Mouse (Mus musculus): ENCODE measurements at regions not wholly inside any gene's neighbourhood (a gene's known extent, or its start where the extent isn't known, plus 50 kb on each side); places are given as distances from the start of the nearest gene placed in this dataset.
"Not testable (repeated sequence)": the region's sequence is repeated elsewhere in the genome, so short reads cannot be mapped to it uniquely, and the experiment has no call there.

- no peaks in the 10 kb centered on the region for H3K27me3 ChIP-seq (ENCODE audit: insufficient read depth, low read length)
- H3K9me3 ChIP-seq (ENCODE audit: low read length), result no peaks in the 10 kb centered on the region
- no peaks in the 10 kb centered on the region for H3K36me3 ChIP-seq (ENCODE audit: insufficient read depth)
- no peak for TF ChIP-seq CTCF (IDR thresholded peaks at IDR 0.05; ENCODE audit: low read depth)
- ATAC-seq, result no peak
- H3K4me3 ChIP-seq (ENCODE audit: low read depth, low read length), result no peak overlapping the region
- no peak overlapping the region for H3K9ac ChIP-seq
- H3K4me2 ChIP-seq (ENCODE audit: low read depth), result no peak overlapping the region
- H3K4me1 ChIP-seq (ENCODE audit: insufficient read depth), result no peaks in the 10 kb centered on the region
- WGBS, result 90% methylated on average over 2 of the region's 2 CpGs
- no peak for DNase-seq
- H3K27ac ChIP-seq (ENCODE audit: low read depth, low read length), result no peak overlapping the region
These were observed 93.7 kb upstream of the Plcl2 start for GRCm38 (mm10) chr17:50415331-50416005.

GRCm38 (mm10) chr17:50416119-50416518 lies 93.1 kb upstream of the Plcl2 start:
- H3K27me3 ChIP-seq (ENCODE audit: insufficient read depth, low read length), result no peaks in the 10 kb centered on the region
- H3K36me3 ChIP-seq (ENCODE audit: insufficient read depth), result no peaks in the 10 kb centered on the region
- no peak for DNase-seq
- no peaks in the 10 kb centered on the region for H3K9me3 ChIP-seq (ENCODE audit: low read length)
- no peak overlapping the region for H3K4me3 ChIP-seq (ENCODE audit: low read depth, low read length)
- TF ChIP-seq CTCF (IDR thresholded peaks at IDR 0.05; ENCODE audit: low read depth), result no peak
- H3K27ac ChIP-seq (ENCODE audit: low read depth, low read length), result no peak overlapping the region
- no peak overlapping the region for H3K4me2 ChIP-seq (ENCODE audit: low read depth)
- H3K9ac ChIP-seq, result no peak overlapping the region
- WGBS, result 68% methylated on average over 1 of the region's 1 CpGs
- no peaks in the 10 kb centered on the region for H3K4me1 ChIP-seq (ENCODE audit: insufficient read depth)
- no peak for ATAC-seq

GRCm38 (mm10) chr17:50416538-50417113 lies 92.6 kb upstream of the Plcl2 start:
- DNase-seq, result no peak
- WGBS, result 44% methylated on average over 3 of the region's 3 CpGs

GRCm38 (mm10) chr17:50418863-50419383 lies 90.3 kb upstream of the Plcl2 start:
- Histone ChIP-seq H3K27me3 (ENCODE audit: insufficient read depth, low read length) (no peaks in the 10 kb centered on the region), H3K4me2 (ENCODE audit: low read depth) (no peak overlapping the region), H3K27ac (ENCODE audit: low read depth, low read length) (no peak overlapping the region), H3K4me1 (ENCODE audit: insufficient read depth) (no peaks in the 10 kb centered on the region), H3K4me3 (ENCODE audit: low read depth, low read length) (no peak overlapping the region), H3K36me3 (ENCODE audit: insufficient read depth) (no peaks in the 10 kb centered on the region), H3K9me3 (ENCODE audit: low read length) (no peaks in the 10 kb centered on the region), H3K9ac (no peak overlapping the region)
- DNase-seq (peak; percentile 39), ATAC-seq (no peak)
- 77% methylated on average over 3 of the region's 3 CpGs for WGBS
- TF ChIP-seq CTCF (IDR thresholded peaks at IDR 0.05; ENCODE audit: low read depth), result peak; percentile 52

More at GRCm38 (mm10) chr17:50416538-50417113, 92.6 kb upstream of the Plcl2 start:
- no peak for ATAC-seq
- no peak overlapping the region for H3K4me3 ChIP-seq (ENCODE audit: low read depth, low read length)
- H3K9ac ChIP-seq, result no peak overlapping the region
- no peaks in the 10 kb centered on the region for H3K9me3 ChIP-seq (ENCODE audit: low read length)
- no peaks in the 10 kb centered on the region for H3K4me1 ChIP-seq (ENCODE audit: insufficient read depth)
- no peak overlapping the region for H3K4me2 ChIP-seq (ENCODE audit: low read depth)
- no peak overlapping the region for H3K27ac ChIP-seq (ENCODE audit: low read depth, low read length)
- TF ChIP-seq CTCF (IDR thresholded peaks at IDR 0.05; ENCODE audit: low read depth), result no peak
- no peaks in the 10 kb centered on the region for H3K36me3 ChIP-seq (ENCODE audit: insufficient read depth)
- H3K27me3 ChIP-seq (ENCODE audit: insufficient read depth, low read length), result no peaks in the 10 kb centered on the region

- H3K27me3 ChIP-seq (ENCODE audit: insufficient read depth, low read length); H3K4me3 ChIP-seq (ENCODE audit: low read depth, low read length); H3K27ac ChIP-seq (ENCODE audit: low read depth, low read length); H3K4me1 ChIP-seq (ENCODE audit: insufficient read depth); ATAC-seq; DNase-seq; H3K36me3 ChIP-seq (ENCODE audit: insufficient read depth); H3K4me2 ChIP-seq (ENCODE audit: low read depth); H3K9ac ChIP-seq; H3K9me3 ChIP-seq (ENCODE audit: low read length): not testable (repeated sequence)
These were observed 89.7 kb upstream of the Plcl2 start for GRCm38 (mm10) chr17:50419551-50419950.

GRCm38 (mm10) chr17:50419966-50420365 lies 89.2 kb upstream of the Plcl2 start:
- no peaks in the 10 kb centered on the region for H3K4me1 ChIP-seq (ENCODE audit: insufficient read depth)
- no peak overlapping the region for H3K9ac ChIP-seq
- no peak for TF ChIP-seq CTCF (IDR thresholded peaks at IDR 0.05; ENCODE audit: low read depth)
- no peak overlapping the region for H3K27ac ChIP-seq (ENCODE audit: low read depth, low read length)
- no peaks in the 10 kb centered on the region for H3K9me3 ChIP-seq (ENCODE audit: low read length)
- H3K27me3 ChIP-seq (ENCODE audit: insufficient read depth, low read length), result no peaks in the 10 kb centered on the region
- ATAC-seq (peak; percentile 71; the same call in 1 of the 2 replicates), DNase-seq (no peak)
- H3K36me3 ChIP-seq (ENCODE audit: insufficient read depth), result no peaks in the 10 kb centered on the region
- H3K4me3 ChIP-seq (ENCODE audit: low read depth, low read length), result no peak overlapping the region
- WGBS, result 74% methylated on average over 10 of the region's 12 CpGs
- no peak overlapping the region for H3K4me2 ChIP-seq (ENCODE audit: low read depth)

GRCm38 (mm10) chr17:50420690-50421089 lies 88.5 kb upstream of the Plcl2 start:
- Histone ChIP-seq H3K4me1 (ENCODE audit: insufficient read depth) (no peaks in the 10 kb centered on the region), H3K9me3 (ENCODE audit: low read length) (no peaks in the 10 kb centered on the region), H3K4me3 (ENCODE audit: low read depth, low read length) (no peak overlapping the region), H3K4me2 (ENCODE audit: low read depth) (no peak overlapping the region), H3K9ac (no peak overlapping the region), H3K36me3 (ENCODE audit: insufficient read depth) (no peaks in the 10 kb centered on the region), H3K27me3 (ENCODE audit: insufficient read depth, low read length) (no peaks in the 10 kb centered on the region), H3K27ac (ENCODE audit: low read depth, low read length) (no peak overlapping the region)
- no peak for ATAC-seq
- no peak for DNase-seq
- 95% methylated on average over 6 of the region's 6 CpGs for WGBS
- TF ChIP-seq CTCF (IDR thresholded peaks at IDR 0.05; ENCODE audit: low read depth), result no peak
